Mouse (Mus musculus) MEL (cell line): ENCODE measurements around the gene Thap11.

Experiments used
- BHLHE40 ChIP-seq: IDR thresholded peaks from 2 replicates; pipeline ENCODE4 v1.6.1; 2012; ENCODE audit warnings: low read depth, mild to moderate bottlenecking, inconsistent platforms, low read length, improper control_type of control experiment, borderline replicate concordance
- CHD1 ChIP-seq: IDR thresholded peaks from 2 replicates; pipeline ENCODE4 v1.6.1; 2012; ENCODE audit warnings: low read depth, mild to moderate bottlenecking, inconsistent platforms, low read length, improper control_type of control experiment
- CTCF ChIP-seq, 3 experiments: IDR thresholded peaks in 2 of 3; conservative IDR thresholded peaks in 1 of 3; 2 replicates each; pipeline ENCODE4 v1.5.1; 2011 to 2012; ENCODE audit warnings: low read length in 3 of 3, low read depth in 2 of 3, mild to moderate bottlenecking in 2 of 3, improper control_type of control experiment in 1 of 3, inconsistent platforms in 1 of 3, mixed read lengths in 1 of 3, moderate library complexity in 1 of 3; ENCODE audit not compliant: control insufficient read depth in 1 of 3, insufficient read depth in 1 of 3, poor library complexity in 1 of 3, severe bottlenecking in 1 of 3
- MAFK ChIP-seq: IDR thresholded peaks from 2 replicates; pipeline ENCODE4 v1.6.1; 2011; ENCODE audit warnings: low read depth, mild to moderate bottlenecking, low read length, improper control_type of control experiment, borderline replicate concordance
- NELFE ChIP-seq: IDR thresholded peaks from 2 replicates; pipeline ENCODE4 v1.6.1; 2011; ENCODE audit warnings: low read depth, low read length, improper control_type of control experiment
- POLR2A ChIP-seq, 2 experiments: IDR thresholded peaks; 2 replicates each; pipeline ENCODE4 v1.6.1; 2011 to 2012; ENCODE audit warnings: low read length in 2 of 2, mild to moderate bottlenecking in 2 of 2, control low read depth in 1 of 2, improper control_type of control experiment in 1 of 2, low read depth in 1 of 2, moderate library complexity in 1 of 2; ENCODE audit not compliant: control insufficient read depth in 1 of 2, insufficient read depth in 1 of 2, poor library complexity in 1 of 2
- POLR2AphosphoS5 ChIP-seq: IDR thresholded peaks from 2 replicates; pipeline ENCODE4 v1.6.1; 2012; ENCODE audit warnings: low read depth, borderline replicate concordance, mild to moderate bottlenecking, inconsistent platforms, low read length, moderate library complexity, mixed read lengths
- SIN3A ChIP-seq: IDR thresholded peaks from 2 replicates; pipeline ENCODE4 v1.6.1; 2012; ENCODE audit warnings: low read length, improper control_type of control experiment, inconsistent platforms
- TCF12 ChIP-seq: IDR thresholded peaks from 2 replicates; pipeline ENCODE4 v1.6.1; 2014; ENCODE audit warnings: low read depth, mild to moderate bottlenecking, inconsistent platforms, low read length, improper control_type of control experiment, moderate library complexity
- USF1 ChIP-seq: IDR thresholded peaks from 2 replicates; pipeline ENCODE4 v1.6.1; 2014; ENCODE audit warnings: low read depth, mild to moderate bottlenecking, inconsistent platforms, low read length, improper control_type of control experiment, moderate library complexity
- ZMIZ1 ChIP-seq: IDR thresholded peaks from 2 replicates; pipeline ENCODE4 v1.6.1; 2012; ENCODE audit warnings: low read depth, mild to moderate bottlenecking, inconsistent platforms, low read length, improper control_type of control experiment, moderate library complexity
- ZNF384 ChIP-seq: IDR thresholded peaks from 2 replicates; pipeline ENCODE4 v1.6.1; 2012; ENCODE audit warnings: low read depth, mild to moderate bottlenecking, inconsistent platforms, low read length, improper control_type of control experiment

DNA sequence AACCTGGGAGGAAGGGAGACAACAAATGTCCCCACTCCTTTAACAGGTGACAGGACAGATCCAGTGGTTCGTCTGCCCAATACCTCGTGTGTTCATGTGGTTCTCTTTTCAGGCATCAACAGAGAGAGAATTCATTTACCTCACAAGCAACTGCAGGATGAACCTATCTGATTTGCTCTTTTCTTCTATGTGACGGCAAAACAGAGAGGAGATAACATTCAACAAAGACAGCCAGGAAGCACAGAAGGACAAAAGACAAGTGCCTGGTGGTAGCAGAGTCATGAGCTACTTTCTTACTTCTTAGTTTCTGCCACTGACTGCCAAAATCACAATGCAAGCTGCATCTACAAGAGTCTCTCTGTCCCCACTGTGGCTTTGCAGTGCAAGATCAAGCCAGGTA lies 43.4 kb upstream of the Thap11 start:
- TF ChIP-seq POLR2A (IDR thresholded peaks at IDR 0.05; ENCODE audit: control insufficient read depth in 1 of 2, insufficient read depth in 1 of 2, low read depth in 1 of 2, low read length in 2 of 2, poor library complexity in 1 of 2) (no peak), MAFK (no peak), USF1 (no peak), CTCF (IDR thresholded peaks at IDR 0.05 in 2 of 3, conservative IDR thresholded peaks at IDR 0.05 in 1 of 3; ENCODE audit: control insufficient read depth in 1 of 3, insufficient read depth in 1 of 3, low read depth in 2 of 3, low read length in 3 of 3, poor library complexity in 1 of 3, severe bottlenecking in 1 of 3) (no peak), CHD1 (no peak), SIN3A (peak; percentile 36), BHLHE40 (no peak), ZMIZ1 (no peak), NELFE (no peak), POLR2AphosphoS5 (no peak), ZNF384 (no peak), TCF12 (0 out of 2 replicates have a peak, but pooled peaks have one; percentile 15)
